Mouse (Mus musculus) small intestine, adult 2 months (tissue): Measurements from ENCODE around the gene Prrc2b.

Experiments
- CTCF ChIP-seq: fragments of 200-500 bp; IDR thresholded peaks from 2 replicates; pipeline ENCODE4 v1.5.1; 2012; ENCODE audit warnings: low read depth, mild to moderate bottlenecking, control low read depth, inconsistent platforms, low read length, moderate library complexity, mixed read lengths; ENCODE audit not compliant: insufficient replicate concordance, insufficient read length; ENCODE audit errors: extremely low read depth
- POLR2A ChIP-seq: fragments of 200-500 bp; IDR thresholded peaks from 2 replicates; pipeline ENCODE4 v1.6.1; 2012; ENCODE audit warnings: low read depth, mild to moderate bottlenecking, control low read depth, inconsistent platforms, low read length, moderate library complexity

- peak; percentile 72; the same call in 1 of the 2 replicates for TF ChIP-seq CTCF
- no peak for TF ChIP-seq POLR2A
Measured at GRCm38 (mm10) chr2:32130435-32130834, 20.4 kb upstream of the Prrc2b start.
